Mouse (Mus musculus): ENCODE data around the gene Oard1. TPM values are rescaled to one million over a fixed set of nuclear protein-coding genes. Genes with fewer than 3 reads are reported as not detected.

The Oard1 gene
- polyA plus RNA-seq, 1 experiment from 2014 or later: 46.4 TPM

DNA sequence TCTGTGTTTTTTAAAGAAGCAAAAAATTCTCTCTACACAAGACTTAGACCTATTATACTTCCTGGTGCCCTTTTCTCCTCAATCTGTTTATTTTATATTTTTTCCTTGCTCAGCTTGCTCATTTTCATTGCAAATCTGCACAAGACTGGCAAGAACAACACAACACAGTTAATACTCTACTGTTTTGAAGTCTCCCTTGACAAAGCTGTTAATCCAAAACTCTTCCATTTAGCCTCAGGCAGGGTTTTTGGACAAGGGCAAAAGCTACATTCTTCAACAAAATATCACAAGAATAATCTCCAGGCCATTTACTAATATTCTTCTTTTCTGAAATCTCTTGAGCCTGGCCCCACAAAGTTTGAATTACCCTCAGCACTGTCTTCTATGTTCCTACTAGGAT is 38.2 kb upstream of the Oard1 start:
- H3K4me1 ChIP-seq (ENCODE audit: control insufficient read depth in 2 of 2, insufficient read depth in 2 of 2, low read length in 2 of 2): no peaks in the 10 kb centered on the region
- no peaks in the 10 kb centered on the region for H3K9me3 ChIP-seq (ENCODE audit: control insufficient read depth, low read length)
- no peaks in the 10 kb centered on the region for H3K27me3 ChIP-seq (ENCODE audit: control insufficient read depth, insufficient read depth, low read length)
- no peak overlapping the region for H3K9ac ChIP-seq (ENCODE audit: low read length)
- H3K36me3 ChIP-seq (ENCODE audit: control insufficient read depth, insufficient read depth, low read length): no peaks in the 10 kb centered on the region
- no peak overlapping the region for H3K27ac ChIP-seq (replicated peaks in 1 of 2; ENCODE audit: control insufficient read depth in 1 of 2, insufficient read depth in 1 of 2, low read depth in 2 of 2, low read length in 2 of 2)
- no peak overlapping the region for H3K4me3 ChIP-seq (ENCODE audit: control insufficient read depth in 1 of 2, insufficient read depth in 1 of 2, low read depth in 1 of 2, low read length in 2 of 2)
- no peak for ATAC-seq (ENCODE audit: insufficient number of reproducible peaks, insufficient read depth, low FRiP score, low read depth)
- H3K4me2 ChIP-seq (ENCODE audit: low read length): no peak overlapping the region

DNA sequence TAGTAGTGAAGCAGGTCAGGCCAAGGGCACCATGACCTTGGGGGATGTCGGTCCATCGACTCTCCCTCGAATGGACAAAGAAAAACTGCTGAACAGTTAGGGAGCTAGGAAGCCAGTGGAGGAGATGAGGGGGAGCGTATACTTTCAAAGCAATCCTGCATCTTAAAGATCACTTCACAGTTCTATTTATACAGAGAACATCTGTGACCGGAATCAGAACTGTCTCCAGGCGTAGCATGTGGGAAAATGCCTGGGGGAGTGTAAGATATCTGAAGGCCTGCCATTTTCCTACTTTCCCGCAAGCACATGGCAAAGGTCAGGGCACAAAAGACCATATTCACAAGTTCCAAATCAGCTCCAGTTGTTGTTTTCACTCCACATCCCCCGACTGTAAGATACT is 36.8 kb upstream of the Oard1 start:
- 71% methylated on average over 8 of the region's 8 CpGs for WGBS
- H3K4me2 ChIP-seq (ENCODE audit: low read length): no peak overlapping the region
- no peak overlapping the region for H3K4me3 ChIP-seq (ENCODE audit: control insufficient read depth in 1 of 2, insufficient read depth in 1 of 2, low read depth in 1 of 2, low read length in 2 of 2)
- ATAC-seq (ENCODE audit: insufficient number of reproducible peaks, insufficient read depth, low FRiP score, low read depth): no peak
- no peaks in the 10 kb centered on the region for H3K27me3 ChIP-seq (ENCODE audit: control insufficient read depth, insufficient read depth, low read length)
- no peak overlapping the region for H3K27ac ChIP-seq (replicated peaks in 1 of 2; ENCODE audit: control insufficient read depth in 1 of 2, insufficient read depth in 1 of 2, low read depth in 2 of 2, low read length in 2 of 2)
- H3K9me3 ChIP-seq (ENCODE audit: control insufficient read depth, low read length): no peaks in the 10 kb centered on the region
- no peaks in the 10 kb centered on the region for H3K36me3 ChIP-seq (ENCODE audit: control insufficient read depth, insufficient read depth, low read length)
- H3K4me1 ChIP-seq (ENCODE audit: control insufficient read depth in 2 of 2, insufficient read depth in 2 of 2, low read length in 2 of 2): no peaks in the 10 kb centered on the region
- no peak overlapping the region for H3K9ac ChIP-seq (ENCODE audit: low read length)

DNA sequence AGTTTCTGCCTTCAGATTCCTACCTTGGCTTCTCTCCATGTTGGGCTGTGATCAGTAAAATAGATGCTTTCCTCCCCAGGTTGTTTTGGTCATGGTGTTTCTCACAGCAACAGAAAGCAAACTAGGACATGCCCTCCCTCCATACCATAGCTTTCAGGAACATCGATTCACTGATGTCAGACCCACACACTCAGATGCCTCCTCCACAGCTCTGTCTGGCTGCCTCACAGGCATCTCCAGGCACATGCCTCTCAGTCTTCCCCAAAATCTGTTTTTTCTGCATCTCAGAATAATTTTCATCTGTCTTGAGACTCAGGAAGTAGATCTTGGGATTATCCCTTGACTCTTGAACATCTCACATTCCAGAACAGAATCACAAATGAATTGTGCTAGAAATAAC is 33.7 kb upstream of the Oard1 start:
- Histone ChIP-seq H3K4me1 (ENCODE audit: control insufficient read depth in 2 of 2, insufficient read depth in 2 of 2, low read length in 2 of 2) (no peaks in the 10 kb centered on the region), H3K9me3 (ENCODE audit: control insufficient read depth, low read length) (no peaks in the 10 kb centered on the region), H3K4me2 (ENCODE audit: low read length) (no peak overlapping the region), H3K4me3 (ENCODE audit: control insufficient read depth in 1 of 2, insufficient read depth in 1 of 2, low read depth in 1 of 2, low read length in 2 of 2) (no peak overlapping the region), H3K27ac (replicated peaks in 1 of 2; ENCODE audit: control insufficient read depth in 1 of 2, insufficient read depth in 1 of 2, low read depth in 2 of 2, low read length in 2 of 2) (no peak overlapping the region), H3K9ac (ENCODE audit: low read length) (no peak overlapping the region), H3K36me3 (ENCODE audit: control insufficient read depth, insufficient read depth, low read length) (no peaks in the 10 kb centered on the region), H3K27me3 (ENCODE audit: control insufficient read depth, insufficient read depth, low read length) (no peaks in the 10 kb centered on the region)
- no peak for ATAC-seq (ENCODE audit: insufficient number of reproducible peaks, insufficient read depth, low FRiP score, low read depth)
- WGBS: 86% methylated on average over 1 of the region's 1 CpGs

DNA sequence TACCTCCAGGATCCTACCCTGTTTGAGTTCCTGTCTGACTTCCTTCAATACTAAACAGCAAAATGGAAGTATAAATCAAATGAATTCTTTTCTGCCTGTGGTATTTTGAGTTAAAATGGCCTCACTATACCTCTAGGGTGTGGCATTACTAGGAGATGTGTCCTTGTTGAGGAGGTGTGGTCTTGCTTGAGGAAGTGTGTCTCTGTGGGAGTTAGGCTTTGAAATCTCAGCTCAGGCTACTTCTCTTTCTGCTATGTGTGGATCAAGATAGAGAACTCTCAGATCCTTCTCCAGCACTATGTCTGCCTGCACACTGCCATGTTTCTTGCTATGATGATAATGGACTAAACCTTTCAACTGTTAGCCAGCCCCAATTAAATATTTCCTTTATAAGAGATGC is 30.8 kb upstream of the Oard1 start:
- Histone ChIP-seq H3K4me2 (ENCODE audit: low read length) (no peak overlapping the region), H3K4me1 (ENCODE audit: control insufficient read depth in 2 of 2, insufficient read depth in 2 of 2, low read length in 2 of 2) (no peaks in the 10 kb centered on the region), H3K9ac (ENCODE audit: low read length) (no peak overlapping the region), H3K27ac (replicated peaks in 1 of 2; ENCODE audit: control insufficient read depth in 1 of 2, insufficient read depth in 1 of 2, low read depth in 2 of 2, low read length in 2 of 2) (no peak overlapping the region), H3K36me3 (ENCODE audit: control insufficient read depth, insufficient read depth, low read length) (no peaks in the 10 kb centered on the region), H3K27me3 (ENCODE audit: control insufficient read depth, insufficient read depth, low read length) (no peaks in the 10 kb centered on the region), H3K9me3 (ENCODE audit: control insufficient read depth, low read length) (no peaks in the 10 kb centered on the region), H3K4me3 (ENCODE audit: control insufficient read depth in 1 of 2, insufficient read depth in 1 of 2, low read depth in 1 of 2, low read length in 2 of 2) (no peak overlapping the region)
- ATAC-seq (ENCODE audit: insufficient number of reproducible peaks, insufficient read depth, low FRiP score, low read depth): no peak

DNA sequence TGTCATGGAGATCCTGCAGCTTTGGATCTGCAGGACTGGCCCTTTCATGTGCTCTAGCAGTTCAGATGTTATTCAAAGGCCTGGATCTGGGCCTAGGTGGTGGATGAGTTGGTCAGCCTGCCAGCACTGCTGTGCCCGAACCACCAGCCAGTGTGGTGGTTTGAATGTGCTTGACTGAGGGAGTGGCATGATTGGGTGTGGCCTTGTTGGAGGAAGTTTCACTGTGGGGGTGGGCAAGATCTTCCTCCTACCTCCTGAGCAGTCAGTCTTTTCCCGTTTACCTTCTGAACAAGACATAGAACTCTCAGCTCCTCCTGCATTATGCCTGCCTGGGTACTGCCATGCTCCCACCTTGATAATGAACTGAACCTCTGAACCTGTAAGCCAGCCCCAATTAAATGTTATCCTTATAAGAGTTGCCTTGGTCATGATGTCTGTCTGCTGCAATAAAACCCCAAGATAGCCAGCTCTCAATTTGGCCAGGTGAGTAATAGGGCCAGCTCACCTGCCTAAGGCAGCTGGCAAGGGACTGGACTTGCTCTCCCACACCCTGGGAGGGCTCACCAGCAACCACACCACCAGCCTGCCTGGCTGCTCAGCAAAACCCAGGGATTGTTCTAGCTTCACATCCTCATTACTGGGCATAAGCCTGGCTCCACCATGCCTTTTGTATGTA is 23.9 kb upstream of the Oard1 start:
- no peak overlapping the region for H3K27ac ChIP-seq (replicated peaks in 1 of 2; ENCODE audit: control insufficient read depth in 1 of 2, insufficient read depth in 1 of 2, low read depth in 2 of 2, low read length in 2 of 2)
- H3K36me3 ChIP-seq (ENCODE audit: control insufficient read depth, insufficient read depth, low read length): peaks cover 50% of the 10 kb centered on the region
- no peak overlapping the region for H3K9ac ChIP-seq (ENCODE audit: low read length)
- no peak for ATAC-seq (ENCODE audit: insufficient number of reproducible peaks, insufficient read depth, low FRiP score, low read depth)
- H3K9me3 ChIP-seq (ENCODE audit: control insufficient read depth, low read length): no peaks in the 10 kb centered on the region
- no peaks in the 10 kb centered on the region for H3K27me3 ChIP-seq (ENCODE audit: control insufficient read depth, insufficient read depth, low read length)
- no peak overlapping the region for H3K4me2 ChIP-seq (ENCODE audit: low read length)
- H3K4me1 ChIP-seq (ENCODE audit: control insufficient read depth in 2 of 2, insufficient read depth in 2 of 2, low read length in 2 of 2): no peaks in the 10 kb centered on the region
- H3K4me3 ChIP-seq (ENCODE audit: control insufficient read depth in 1 of 2, insufficient read depth in 1 of 2, low read depth in 1 of 2, low read length in 2 of 2): no peak overlapping the region
- 78% methylated on average over 2 of the region's 2 CpGs for WGBS

DNA sequence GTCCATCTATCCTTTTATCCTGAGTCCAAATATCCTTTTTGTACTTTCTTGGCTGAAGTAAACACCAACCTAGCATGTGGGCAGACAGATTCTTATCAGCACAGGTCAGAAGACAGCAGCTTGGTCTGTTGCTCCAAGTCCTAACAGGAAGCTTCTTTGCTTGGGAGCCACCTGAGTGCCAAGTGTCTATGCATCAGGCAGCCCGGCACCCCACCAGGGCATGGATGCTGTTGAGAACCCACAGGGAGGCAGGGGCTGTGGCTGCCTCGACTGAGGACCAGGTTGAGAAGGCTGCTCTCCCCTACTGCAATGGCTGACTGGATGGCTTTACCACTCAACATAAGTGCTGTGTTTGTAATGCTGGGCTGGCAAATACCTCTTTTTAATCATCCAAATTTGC is 21.1 kb upstream of the Oard1 start:
- no peak for ATAC-seq (ENCODE audit: insufficient number of reproducible peaks, insufficient read depth, low FRiP score, low read depth)
- Histone ChIP-seq H3K27me3 (ENCODE audit: control insufficient read depth, insufficient read depth, low read length) (no peaks in the 10 kb centered on the region), H3K36me3 (ENCODE audit: control insufficient read depth, insufficient read depth, low read length) (peaks cover 77% of the 10 kb centered on the region), H3K27ac (replicated peaks in 1 of 2; ENCODE audit: control insufficient read depth in 1 of 2, insufficient read depth in 1 of 2, low read depth in 2 of 2, low read length in 2 of 2) (no peak overlapping the region), H3K9me3 (ENCODE audit: control insufficient read depth, low read length) (no peaks in the 10 kb centered on the region), H3K4me3 (ENCODE audit: control insufficient read depth in 1 of 2, insufficient read depth in 1 of 2, low read depth in 1 of 2, low read length in 2 of 2) (no peak overlapping the region), H3K4me2 (ENCODE audit: low read length) (no peak overlapping the region), H3K9ac (ENCODE audit: low read length) (no peak overlapping the region), H3K4me1 (ENCODE audit: control insufficient read depth in 2 of 2, insufficient read depth in 2 of 2, low read length in 2 of 2) (no peaks in the 10 kb centered on the region)
- whole genome bisulfite sequencing: 74% methylated on average over 2 of the region's 2 CpGs

DNA sequence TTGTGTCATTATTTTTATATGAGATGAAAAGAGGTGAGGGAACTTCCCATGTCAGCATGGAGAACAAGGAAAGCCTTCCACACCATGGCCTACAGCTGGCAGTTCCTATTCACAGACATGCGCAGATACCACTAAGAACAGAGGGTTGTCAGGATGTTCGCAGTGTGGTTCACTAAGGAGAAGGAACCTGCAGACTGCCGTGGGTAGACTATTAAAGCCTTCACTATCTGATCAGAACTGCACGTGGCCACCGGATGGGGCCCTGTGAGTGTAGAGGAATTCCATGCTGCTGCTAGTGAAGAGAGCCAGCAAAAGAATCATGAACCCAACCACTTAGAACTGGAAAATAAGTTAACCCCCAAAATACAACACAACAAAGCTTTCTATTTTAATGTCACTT is 20.4 kb upstream of the Oard1 start:
- WGBS: 58% methylated on average over 5 of the region's 5 CpGs
- Histone ChIP-seq H3K27me3 (ENCODE audit: control insufficient read depth, insufficient read depth, low read length) (no peaks in the 10 kb centered on the region), H3K36me3 (ENCODE audit: control insufficient read depth, insufficient read depth, low read length) (peaks cover 85% of the 10 kb centered on the region), H3K4me2 (ENCODE audit: low read length) (no peak overlapping the region), H3K4me3 (ENCODE audit: control insufficient read depth in 1 of 2, insufficient read depth in 1 of 2, low read depth in 1 of 2, low read length in 2 of 2) (no peak overlapping the region), H3K4me1 (ENCODE audit: control insufficient read depth in 2 of 2, insufficient read depth in 2 of 2, low read length in 2 of 2) (no peaks in the 10 kb centered on the region), H3K9me3 (ENCODE audit: control insufficient read depth, low read length) (no peaks in the 10 kb centered on the region), H3K27ac (replicated peaks in 1 of 2; ENCODE audit: control insufficient read depth in 1 of 2, insufficient read depth in 1 of 2, low read depth in 2 of 2, low read length in 2 of 2) (no peak overlapping the region), H3K9ac (ENCODE audit: low read length) (no peak overlapping the region)
- no peak for ATAC-seq (ENCODE audit: insufficient number of reproducible peaks, insufficient read depth, low FRiP score, low read depth)

DNA sequence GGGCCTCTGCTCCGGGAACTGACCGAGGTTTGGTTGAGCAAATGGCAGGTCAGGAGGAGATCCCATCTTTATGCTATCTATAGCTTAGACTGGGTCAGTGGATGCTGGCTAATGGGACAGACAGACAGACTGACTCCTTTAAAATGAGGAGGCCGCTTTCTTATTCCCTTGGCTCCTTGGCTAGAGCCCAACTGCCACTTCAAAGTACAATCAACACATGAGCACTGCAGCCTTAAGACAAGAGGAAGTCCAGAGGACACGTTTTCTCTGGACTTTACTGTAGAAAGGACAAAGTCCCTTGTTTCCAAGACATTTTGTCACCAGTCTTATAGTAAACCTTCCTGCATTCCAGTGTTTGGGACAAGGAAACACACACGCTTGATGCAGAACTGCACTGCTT is 18.4 kb upstream of the Oard1 start:
- Histone ChIP-seq H3K4me2 (ENCODE audit: low read length) (no peak overlapping the region), H3K4me3 (ENCODE audit: control insufficient read depth in 1 of 2, insufficient read depth in 1 of 2, low read depth in 1 of 2, low read length in 2 of 2) (no peak overlapping the region), H3K9ac (ENCODE audit: low read length) (no peak overlapping the region), H3K36me3 (ENCODE audit: control insufficient read depth, insufficient read depth, low read length) (peaks cover 99% of the 10 kb centered on the region), H3K27me3 (ENCODE audit: control insufficient read depth, insufficient read depth, low read length) (no peaks in the 10 kb centered on the region), H3K27ac (replicated peaks in 1 of 2; ENCODE audit: control insufficient read depth in 1 of 2, insufficient read depth in 1 of 2, low read depth in 2 of 2, low read length in 2 of 2) (no peak overlapping the region), H3K4me1 (ENCODE audit: control insufficient read depth in 2 of 2, insufficient read depth in 2 of 2, low read length in 2 of 2) (no peaks in the 10 kb centered on the region), H3K9me3 (ENCODE audit: control insufficient read depth, low read length) (no peaks in the 10 kb centered on the region)
- no peak for ATAC-seq (ENCODE audit: insufficient number of reproducible peaks, insufficient read depth, low FRiP score, low read depth)
- WGBS: 77% methylated on average over 5 of the region's 5 CpGs
